8 mouse cellular contexts compared by ENCODE assay signal in the genomic region with DNA sequence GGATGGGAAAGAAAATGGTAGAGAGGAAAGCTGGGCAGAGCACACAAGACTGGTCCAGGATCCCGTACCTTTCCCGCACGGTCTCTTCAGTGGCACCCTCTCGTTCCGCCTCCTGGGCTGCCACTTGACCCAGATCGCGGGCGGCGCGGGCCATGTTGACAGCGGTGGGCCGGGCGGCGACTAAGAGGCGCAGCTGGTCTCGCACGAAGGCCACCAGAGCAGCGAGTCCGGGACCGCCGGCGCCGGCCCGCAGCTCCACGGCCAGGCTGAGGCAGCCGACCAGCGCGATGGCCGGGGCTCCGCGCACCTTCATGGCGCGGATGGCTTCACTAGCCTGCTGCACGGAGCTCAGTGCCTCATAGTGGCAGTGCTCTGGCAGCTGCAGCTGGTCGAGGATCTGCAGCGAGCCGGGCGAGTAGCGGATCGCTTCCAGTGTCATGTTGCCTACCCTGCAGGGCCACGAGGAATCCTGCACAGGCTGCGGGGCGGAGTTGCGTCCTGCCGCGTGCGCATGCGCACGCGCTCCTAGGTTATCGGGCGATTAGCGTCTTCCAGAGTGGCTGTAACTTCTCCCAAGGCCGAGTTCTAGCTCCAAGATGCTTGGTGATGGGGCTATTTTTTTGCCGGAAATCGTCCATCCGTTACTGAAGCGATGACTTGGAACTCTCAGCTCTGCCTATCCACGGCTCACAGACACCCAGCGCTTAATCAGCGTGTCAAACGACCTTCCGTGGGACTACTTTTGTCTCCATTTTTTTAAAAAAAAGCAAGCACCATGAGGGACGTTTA. TPM values are rescaled to one million over a fixed set of nuclear protein-coding genes. Genes with fewer than 3 reads are reported as not detected.
DNase-seq lines count a peak whose midpoint lies in the region; ATAC-seq lines count a peak whose summit lies in the region.

TSS of gene Mri1 (minus strand) at position 505 of the 789 bp plus-strand sequence.

- no peaks in the 10 kb centered on the region for H3K27me3 ChIP-seq in intestine, embryonic 15.5 days (replicated peaks)
- no peaks in the 10 kb centered on the region for H3K27me3 ChIP-seq in limb, embryonic 11.5 days (ENCODE audit: control insufficient read depth, insufficient read depth, low read length)
- no peaks in the 10 kb centered on the region for H3K27me3 ChIP-seq in midbrain, embryonic 13.5 days

- peaks cover 35% of the 10 kb centered on the region for H3K36me3 ChIP-seq in intestine, embryonic 15.5 days
- peaks cover 19% of the 10 kb centered on the region for H3K36me3 ChIP-seq in limb, embryonic 11.5 days (ENCODE audit: control insufficient read depth, insufficient read depth, low read length)
- peaks cover 70% of the 10 kb centered on the region for H3K36me3 ChIP-seq in midbrain, embryonic 13.5 days

- peak; percentile 93 for DNase-seq in 3134 (ENCODE audit: extremely low read depth, insufficient read length, low spot score)
- peak; percentile 88 for DNase-seq in adrenal gland, postnatal 10 days
- DNase-seq in embryo, embryonic 9.5 days (ENCODE audit: extremely low spot score), result peak; percentile 89
- DNase-seq in gastrocnemius, postnatal 4 days (ENCODE audit: low spot score in 2 of 2), result peak; percentile 59 to 87
- peak; percentile 94 for DNase-seq in limb, embryonic 11.5 days (ENCODE audit: low spot score)
- peak; percentile 75 for DNase-seq in spleen, adult 12 weeks (ENCODE audit: low spot score)

- peak within 1 kb of the TSS; percentile 89 for H3K4me3 ChIP-seq in intestine, embryonic 15.5 days (replicated peaks)
- peak within 1 kb of the TSS; percentile 78 for H3K4me3 ChIP-seq in limb, embryonic 11.5 days (ENCODE audit: low read depth, low read length)
- peak within 1 kb of the TSS; percentile 82 for H3K4me3 ChIP-seq in midbrain, embryonic 13.5 days (replicated peaks)

- peak within 1 kb of the TSS; percentile 93 for H3K4me2 ChIP-seq in intestine, embryonic 15.5 days (replicated peaks)
- H3K4me2 ChIP-seq in limb, embryonic 11.5 days (ENCODE audit: low read depth, severe bottlenecking), result peak within 1 kb of the TSS; percentile 95
- H3K4me2 ChIP-seq in midbrain, embryonic 13.5 days (replicated peaks), result peak within 1 kb of the TSS; percentile 93

- H3K9me3 ChIP-seq in intestine, embryonic 15.5 days, result no peaks in the 10 kb centered on the region
- no peaks in the 10 kb centered on the region for H3K9me3 ChIP-seq in limb, embryonic 11.5 days (ENCODE audit: control insufficient read depth, low read length)
- no peaks in the 10 kb centered on the region for H3K9me3 ChIP-seq in midbrain, embryonic 13.5 days

- peaks cover 15% of the 10 kb centered on the region for H3K4me1 ChIP-seq in intestine, embryonic 15.5 days (replicated peaks)
- peaks cover 9% of the 10 kb centered on the region for H3K4me1 ChIP-seq in limb, embryonic 11.5 days (ENCODE audit: control insufficient read depth, insufficient read depth, low read length)
- peaks cover 21% of the 10 kb centered on the region for H3K4me1 ChIP-seq in midbrain, embryonic 13.5 days (replicated peaks)

- under 1% methylated on average over 64 of the region's 64 CpGs for WGBS in intestine, embryonic 15.5 days
- under 1% methylated on average over 64 of the region's 64 CpGs for WGBS in limb, embryonic 11.5 days
- under 1% methylated on average over 64 of the region's 64 CpGs for WGBS in midbrain, embryonic 13.5 days

- H3K27ac ChIP-seq in intestine, embryonic 15.5 days, result peak within 1 kb of the TSS; percentile 94
- peak within 1 kb of the TSS; percentile 89 for H3K27ac ChIP-seq in limb, embryonic 11.5 days (replicated peaks; ENCODE audit: low read depth, low read length)
- H3K27ac ChIP-seq in midbrain, embryonic 13.5 days, result peak within 1 kb of the TSS; percentile 91

- ATAC-seq in intestine, embryonic 15.5 days, result peak; percentile 94
- ATAC-seq in limb, embryonic 11.5 days (ENCODE audit: insufficient number of reproducible peaks, low FRiP score, low TSS enrichment, low read depth), result peak; percentile 80
- ATAC-seq in midbrain, embryonic 13.5 days, result peak; percentile 91

- H3K9ac ChIP-seq in intestine, embryonic 15.5 days, result peak within 1 kb of the TSS; percentile 75
- peak within 1 kb of the TSS; percentile 84 for H3K9ac ChIP-seq in limb, embryonic 11.5 days (ENCODE audit: low read length)
- H3K9ac ChIP-seq in midbrain, embryonic 13.5 days (replicated peaks), result peak within 1 kb of the TSS; percentile 91

RNA-seq across cellular contexts. Expression of gene Mri1, which starts in this region (rescaled TPM):
- 10 to 100 TPM; 28.0 to 34.4 TPM for total RNA-seq in adrenal gland, postnatal 10 days (2021)
- total RNA-seq in gastrocnemius, postnatal 4 days (2021), result 10 to 100 TPM; 18.8 to 27.0 TPM
- polyA plus RNA-seq in intestine, embryonic 15.5 days (2015; fragmentation: Nextera tagmentation; extraction: Ambion mirVana), result 72.4 and 77.5 TPM in 2 replicates
- polyA plus RNA-seq in limb, embryonic 11.5 days (2014; fragmentation: Nextera tagmentation; extraction: Ambion mirVana), result 56.0 and 61.4 TPM in 2 replicates
- 49.7 and 57.5 TPM in 2 replicates for polyA plus RNA-seq in midbrain, embryonic 13.5 days (2015; fragmentation: Nextera tagmentation; extraction: Ambion mirVana)

Comparison
In these comparisons a context has a peak if more than half of its experiments do, and no peak if none do; other contexts are left out.
1. Peak in every context shown above with its lines: DNase-seq, ATAC-seq, H3K4me3 ChIP-seq and H3K27ac ChIP-seq.